Mouse (Mus musculus): ENCODE measurements around the gene Rnf17. TPM values are rescaled to one million over a fixed set of nuclear protein-coding genes. Genes with fewer than 3 reads are reported as not detected.

Gene Rnf17
- polyA plus RNA-seq, 1 experiment from 2014 or later = 1.8 TPM

DNA sequence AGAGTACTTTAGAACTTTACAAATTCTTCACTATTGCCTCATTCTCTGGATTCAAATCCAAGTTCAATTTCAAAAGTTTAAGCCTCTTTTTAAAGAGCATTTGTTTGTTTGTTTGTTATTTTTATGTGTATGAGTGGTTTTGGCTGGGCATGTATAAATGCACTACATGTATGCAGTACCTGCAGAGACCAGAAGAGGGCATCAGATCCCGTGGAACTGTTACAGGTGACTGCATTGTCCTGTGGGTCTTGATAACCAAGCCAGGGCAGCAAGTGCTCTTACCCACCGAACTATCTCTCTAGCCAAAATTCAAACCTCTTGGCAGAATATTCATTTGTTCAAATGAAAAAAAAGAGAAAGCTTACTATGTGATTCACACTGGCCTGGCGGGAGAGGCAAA is 33.5 kb upstream of the Rnf17 start:
- no peak overlapping the region for H3K27ac ChIP-seq
- no peak overlapping the region for H3K4me3 ChIP-seq (replicated peaks; ENCODE audit: low read length)
- H3K4me2 ChIP-seq (replicated peaks) = no peak overlapping the region
- H3K36me3 ChIP-seq (replicated peaks; ENCODE audit: control insufficient read depth, insufficient read depth) = no peaks in the 10 kb centered on the region
- H3K9me3 ChIP-seq (ENCODE audit: control insufficient read depth, low read length) = no peaks in the 10 kb centered on the region
- no peak for ATAC-seq (ENCODE audit: low FRiP score)
- WGBS = 59% methylated on average over 3 of the region's 3 CpGs
- H3K9ac ChIP-seq = no peak overlapping the region
- DNase-seq (ENCODE audit: low spot score) = peak; percentile 36
- H3K4me1 ChIP-seq (replicated peaks; ENCODE audit: control insufficient read depth, insufficient read depth, low read length) = no peaks in the 10 kb centered on the region
- H3K27me3 ChIP-seq (ENCODE audit: control insufficient read depth, insufficient read depth, low read length) = peaks cover 43% of the 10 kb centered on the region

DNA sequence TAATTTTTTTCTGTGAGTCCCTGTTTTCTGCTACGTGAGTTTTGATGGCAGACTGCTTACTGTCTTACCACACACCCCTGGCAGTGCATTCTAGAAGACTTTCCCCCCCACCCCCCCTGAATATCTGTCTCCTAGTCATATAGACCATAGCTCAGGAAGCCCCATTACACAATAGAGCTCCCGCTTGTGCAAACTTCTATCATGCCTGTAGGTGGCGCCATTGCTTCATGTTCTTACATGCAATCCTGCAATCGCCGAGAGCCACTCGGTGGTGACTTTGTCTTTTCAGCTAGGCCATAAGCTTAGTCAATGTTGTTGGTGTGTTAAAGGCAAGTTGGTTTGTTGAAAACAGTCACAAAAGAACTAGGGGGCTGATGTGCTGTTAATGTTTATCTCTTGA is 26.6 kb upstream of the Rnf17 start:
- Histone ChIP-seq H3K9ac (no peak overlapping the region), H3K4me3 (replicated peaks; ENCODE audit: low read length) (no peak overlapping the region), H3K27me3 (ENCODE audit: control insufficient read depth, insufficient read depth, low read length) (no peaks in the 10 kb centered on the region), H3K4me2 (replicated peaks) (no peak overlapping the region), H3K27ac (no peak overlapping the region), H3K4me1 (replicated peaks; ENCODE audit: control insufficient read depth, insufficient read depth, low read length) (no peaks in the 10 kb centered on the region), H3K36me3 (replicated peaks; ENCODE audit: control insufficient read depth, insufficient read depth) (no peaks in the 10 kb centered on the region), H3K9me3 (ENCODE audit: control insufficient read depth, low read length) (no peaks in the 10 kb centered on the region)
- DNase-seq (ENCODE audit: low spot score) (peak; percentile 94), ATAC-seq (ENCODE audit: low FRiP score) (peak; percentile 79; the same call in 1 of the 2 replicates)
- 4% methylated on average over 6 of the region's 6 CpGs for WGBS

DNA sequence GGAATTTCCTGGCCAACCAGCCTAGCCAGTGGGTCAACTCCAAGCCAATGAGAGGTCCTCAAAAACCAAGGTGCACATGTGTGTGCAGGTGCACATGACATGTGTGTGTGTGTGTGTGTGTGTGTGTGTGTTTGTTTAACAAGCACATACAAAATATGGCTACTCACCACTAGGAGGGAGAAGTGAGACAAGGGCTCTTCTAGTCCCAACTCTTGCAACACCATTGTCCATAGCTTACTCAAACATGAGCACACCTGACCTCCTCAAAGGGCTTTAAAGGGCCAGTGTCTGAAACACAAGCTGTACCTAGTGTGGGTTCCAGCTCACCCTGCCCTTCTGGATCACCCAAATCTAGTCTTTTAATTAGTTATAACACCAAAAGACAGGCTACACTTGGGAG is 24.6 kb upstream of the Rnf17 start:
- DNase-seq (ENCODE audit: low spot score) (no peak), ATAC-seq (ENCODE audit: low FRiP score) (no peak)
- no peaks in the 10 kb centered on the region for H3K9me3 ChIP-seq (ENCODE audit: control insufficient read depth, low read length)
- no peaks in the 10 kb centered on the region for H3K36me3 ChIP-seq (replicated peaks; ENCODE audit: control insufficient read depth, insufficient read depth)
- no peaks in the 10 kb centered on the region for H3K4me1 ChIP-seq (replicated peaks; ENCODE audit: control insufficient read depth, insufficient read depth, low read length)
- no peak overlapping the region for H3K4me3 ChIP-seq (replicated peaks; ENCODE audit: low read length)
- H3K27ac ChIP-seq = no peak overlapping the region
- H3K4me2 ChIP-seq (replicated peaks) = no peak overlapping the region
- H3K9ac ChIP-seq = no peak overlapping the region
- no peaks in the 10 kb centered on the region for H3K27me3 ChIP-seq (ENCODE audit: control insufficient read depth, insufficient read depth, low read length)

DNA sequence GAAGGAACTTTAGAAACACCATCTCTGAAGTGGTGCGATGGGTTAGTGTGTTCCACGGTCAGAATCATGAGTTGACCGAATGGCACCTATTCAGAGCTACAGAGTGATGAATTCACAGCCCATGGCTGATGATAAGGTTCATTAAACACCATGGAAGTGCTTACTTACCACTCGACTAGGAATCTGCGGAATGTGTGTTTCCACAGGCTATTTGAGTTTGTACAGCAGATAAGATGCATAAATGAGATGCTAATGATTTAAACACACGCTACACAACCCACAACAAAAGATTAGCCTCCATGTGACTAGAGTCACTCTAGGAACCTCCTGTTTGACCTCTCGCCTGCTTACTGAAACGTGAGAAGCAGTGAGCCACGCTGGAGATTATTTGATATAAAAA is 23.0 kb upstream of the Rnf17 start:
- H3K36me3 ChIP-seq (replicated peaks; ENCODE audit: control insufficient read depth, insufficient read depth) = no peaks in the 10 kb centered on the region
- H3K9ac ChIP-seq = no peak overlapping the region
- H3K4me2 ChIP-seq (replicated peaks) = no peak overlapping the region
- WGBS = 58% methylated on average over 9 of the region's 9 CpGs
- ATAC-seq (ENCODE audit: low FRiP score) (no peak), DNase-seq (ENCODE audit: low spot score) (no peak)
- H3K9me3 ChIP-seq (ENCODE audit: control insufficient read depth, low read length) = no peaks in the 10 kb centered on the region
- H3K27ac ChIP-seq = no peak overlapping the region
- no peak overlapping the region for H3K4me3 ChIP-seq (replicated peaks; ENCODE audit: low read length)
- no peaks in the 10 kb centered on the region for H3K4me1 ChIP-seq (replicated peaks; ENCODE audit: control insufficient read depth, insufficient read depth, low read length)
- no peaks in the 10 kb centered on the region for H3K27me3 ChIP-seq (ENCODE audit: control insufficient read depth, insufficient read depth, low read length)

DNA sequence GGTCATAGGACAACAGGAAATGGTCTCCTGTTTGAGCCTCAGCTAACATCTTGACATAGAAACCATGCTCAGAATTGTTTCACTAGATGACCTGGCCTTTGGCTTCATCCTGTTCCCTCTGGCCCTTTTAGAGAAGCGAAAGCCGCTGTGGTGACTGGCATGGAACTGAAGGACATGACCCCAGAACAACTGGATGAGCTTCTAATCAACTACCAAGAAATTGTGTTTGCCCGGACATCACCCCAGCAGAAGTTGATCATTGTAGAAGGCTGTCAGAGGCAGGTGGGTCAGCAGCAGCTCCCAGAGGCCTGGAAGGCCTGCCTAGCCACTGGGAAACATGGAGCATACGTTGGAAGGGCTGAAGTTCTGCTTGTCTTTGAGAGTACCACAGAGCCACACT is 20.0 kb upstream of the Rnf17 start:
- H3K4me1 ChIP-seq (replicated peaks; ENCODE audit: control insufficient read depth, insufficient read depth, low read length) = no peaks in the 10 kb centered on the region
- WGBS = 92% methylated on average over 4 of the region's 4 CpGs
- no peaks in the 10 kb centered on the region for H3K27me3 ChIP-seq (ENCODE audit: control insufficient read depth, insufficient read depth, low read length)
- no peaks in the 10 kb centered on the region for H3K9me3 ChIP-seq (ENCODE audit: control insufficient read depth, low read length)
- H3K4me3 ChIP-seq (replicated peaks; ENCODE audit: low read length) = no peak overlapping the region
- no peaks in the 10 kb centered on the region for H3K36me3 ChIP-seq (replicated peaks; ENCODE audit: control insufficient read depth, insufficient read depth)
- H3K27ac ChIP-seq = no peak overlapping the region
- no peak overlapping the region for H3K9ac ChIP-seq
- ATAC-seq (ENCODE audit: low FRiP score) (no peak), DNase-seq (ENCODE audit: low spot score) (no peak)
- H3K4me2 ChIP-seq (replicated peaks) = no peak overlapping the region

DNA sequence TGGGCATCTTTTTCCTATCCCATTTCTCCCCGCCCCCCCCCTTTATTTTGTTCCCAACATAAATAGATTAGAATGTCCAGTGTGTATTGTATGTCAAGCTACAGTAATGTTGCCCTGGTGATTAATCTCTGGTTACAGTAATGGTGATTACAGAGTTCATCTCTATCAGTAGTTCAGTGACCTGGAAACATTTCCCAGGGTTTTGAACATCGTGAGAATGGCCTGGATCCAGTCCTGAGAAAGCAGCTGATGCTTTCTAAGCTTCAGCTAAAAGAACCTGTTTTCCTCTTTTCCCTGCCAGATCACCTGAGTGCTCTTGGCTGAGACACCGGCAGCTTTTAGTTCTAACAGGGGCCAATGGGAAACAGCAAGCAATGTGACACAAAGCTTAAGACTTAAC is 12.1 kb upstream of the Rnf17 start:
- no peaks in the 10 kb centered on the region for H3K36me3 ChIP-seq (replicated peaks; ENCODE audit: control insufficient read depth, insufficient read depth)
- WGBS = 60% methylated on average over 3 of the region's 3 CpGs
- H3K9me3 ChIP-seq (ENCODE audit: control insufficient read depth, low read length) = no peaks in the 10 kb centered on the region
- DNase-seq (ENCODE audit: low spot score) (no peak), ATAC-seq (ENCODE audit: low FRiP score) (no peak)
- H3K4me1 ChIP-seq (replicated peaks; ENCODE audit: control insufficient read depth, insufficient read depth, low read length) = no peaks in the 10 kb centered on the region
- H3K9ac ChIP-seq = no peak overlapping the region
- no peak overlapping the region for H3K4me2 ChIP-seq (replicated peaks)
- no peak overlapping the region for H3K4me3 ChIP-seq (replicated peaks; ENCODE audit: low read length)
- no peak overlapping the region for H3K27ac ChIP-seq
- no peaks in the 10 kb centered on the region for H3K27me3 ChIP-seq (ENCODE audit: control insufficient read depth, insufficient read depth, low read length)

DNA sequence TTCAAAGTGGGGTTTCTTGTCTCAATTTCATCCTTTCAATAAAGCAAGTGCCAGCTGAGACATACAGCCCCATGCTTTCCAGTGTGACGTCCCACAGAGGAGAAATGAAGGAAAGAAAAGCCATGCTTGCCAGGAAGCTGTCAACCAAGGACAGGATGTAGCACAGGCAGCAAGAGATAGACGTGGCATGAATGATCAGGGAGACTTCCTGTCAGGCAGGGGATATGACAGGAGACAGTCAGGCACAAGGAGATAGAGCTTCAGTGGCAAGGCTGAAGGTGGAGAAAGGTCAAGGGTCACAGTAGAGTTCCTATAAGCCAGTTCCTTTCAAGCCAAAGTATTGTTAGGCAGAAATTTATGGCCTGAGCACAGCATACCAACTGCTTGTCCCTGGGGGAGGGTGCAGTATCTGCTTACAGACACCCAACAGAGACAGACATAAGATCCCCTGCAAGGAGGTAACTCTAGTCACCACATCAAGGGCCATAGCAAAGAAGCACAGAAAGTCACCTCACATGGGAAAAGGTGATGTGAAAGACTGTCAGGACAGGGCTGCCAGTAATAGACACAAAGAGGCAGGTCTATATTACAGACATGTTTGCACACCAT is 8.6 kb upstream of the Rnf17 start:
- Histone ChIP-seq H3K4me2 (replicated peaks) (no peak overlapping the region), H3K36me3 (replicated peaks; ENCODE audit: control insufficient read depth, insufficient read depth) (no peaks in the 10 kb centered on the region), H3K27ac (no peak overlapping the region), H3K4me1 (replicated peaks; ENCODE audit: control insufficient read depth, insufficient read depth, low read length) (no peaks in the 10 kb centered on the region), H3K9me3 (ENCODE audit: control insufficient read depth, low read length) (no peaks in the 10 kb centered on the region), H3K27me3 (ENCODE audit: control insufficient read depth, insufficient read depth, low read length) (no peaks in the 10 kb centered on the region), H3K9ac (no peak overlapping the region), H3K4me3 (replicated peaks; ENCODE audit: low read length) (no peak overlapping the region)
- DNase-seq (ENCODE audit: low spot score) = no peak
- WGBS = 14% methylated on average over 2 of the region's 2 CpGs
- no peak for ATAC-seq (ENCODE audit: low FRiP score)

DNA sequence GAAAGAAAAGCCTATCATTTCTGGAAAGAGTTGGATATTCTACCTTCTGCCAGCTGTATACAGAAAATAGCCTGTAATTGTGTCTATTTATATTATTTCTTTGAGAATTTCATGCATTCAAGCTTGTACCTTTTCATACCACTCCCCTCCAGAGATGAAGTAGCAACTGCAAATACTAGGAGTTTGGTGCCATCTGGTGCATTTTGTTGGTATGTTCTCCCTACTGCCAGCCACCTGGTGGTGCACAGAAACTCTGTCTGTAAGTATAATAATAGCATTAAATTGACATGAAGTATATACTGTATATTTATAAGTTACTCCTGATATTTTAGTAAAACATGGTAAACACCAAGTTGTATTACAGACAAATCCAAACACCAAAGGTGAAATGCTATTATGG is 4.4 kb upstream of the Rnf17 start:
- H3K9ac ChIP-seq = no peak overlapping the region
- H3K9me3 ChIP-seq (ENCODE audit: control insufficient read depth, low read length) = no peaks in the 10 kb centered on the region
- no peak overlapping the region for H3K4me2 ChIP-seq (replicated peaks)
- no peak overlapping the region for H3K27ac ChIP-seq
- no peaks in the 10 kb centered on the region for H3K36me3 ChIP-seq (replicated peaks; ENCODE audit: control insufficient read depth, insufficient read depth)
- no peaks in the 10 kb centered on the region for H3K4me1 ChIP-seq (replicated peaks; ENCODE audit: control insufficient read depth, insufficient read depth, low read length)
- DNase-seq (ENCODE audit: low spot score) (peak; percentile 62), ATAC-seq (ENCODE audit: low FRiP score) (no peak)
- H3K27me3 ChIP-seq (ENCODE audit: control insufficient read depth, insufficient read depth, low read length) = no peaks in the 10 kb centered on the region
- H3K4me3 ChIP-seq (replicated peaks; ENCODE audit: low read length) = no peak overlapping the region

DNA sequence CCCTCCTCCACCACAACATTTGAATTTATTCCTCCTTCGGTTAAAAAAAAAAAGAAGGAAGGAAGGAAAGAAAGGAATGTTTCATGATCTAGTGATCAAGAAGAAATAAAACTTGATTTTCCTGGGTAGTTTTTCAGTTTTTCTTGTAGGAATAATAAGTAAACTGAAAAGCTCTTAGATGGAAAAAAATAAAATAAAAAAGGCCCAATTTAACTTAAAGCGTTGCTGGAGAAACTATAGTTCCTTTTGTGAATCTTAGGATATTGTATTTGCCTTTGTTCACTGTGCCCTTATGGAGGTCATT is 643 bp downstream of the Rnf17 start:
- H3K4me3 ChIP-seq (replicated peaks; ENCODE audit: low read length) = no peak overlapping the region
- DNase-seq (ENCODE audit: low spot score) (no peak), ATAC-seq (ENCODE audit: low FRiP score) (no peak)
- H3K4me2 ChIP-seq (replicated peaks) = no peak overlapping the region
- no peak overlapping the region for H3K9ac ChIP-seq
- H3K36me3 ChIP-seq (replicated peaks; ENCODE audit: control insufficient read depth, insufficient read depth) = no peaks in the 10 kb centered on the region
- H3K4me1 ChIP-seq (replicated peaks; ENCODE audit: control insufficient read depth, insufficient read depth, low read length) = no peaks in the 10 kb centered on the region
- no peaks in the 10 kb centered on the region for H3K27me3 ChIP-seq (ENCODE audit: control insufficient read depth, insufficient read depth, low read length)
- no peaks in the 10 kb centered on the region for H3K9me3 ChIP-seq (ENCODE audit: control insufficient read depth, low read length)
- no peak overlapping the region for H3K27ac ChIP-seq
- WGBS = 95% methylated on average over 2 of the region's 2 CpGs

DNA sequence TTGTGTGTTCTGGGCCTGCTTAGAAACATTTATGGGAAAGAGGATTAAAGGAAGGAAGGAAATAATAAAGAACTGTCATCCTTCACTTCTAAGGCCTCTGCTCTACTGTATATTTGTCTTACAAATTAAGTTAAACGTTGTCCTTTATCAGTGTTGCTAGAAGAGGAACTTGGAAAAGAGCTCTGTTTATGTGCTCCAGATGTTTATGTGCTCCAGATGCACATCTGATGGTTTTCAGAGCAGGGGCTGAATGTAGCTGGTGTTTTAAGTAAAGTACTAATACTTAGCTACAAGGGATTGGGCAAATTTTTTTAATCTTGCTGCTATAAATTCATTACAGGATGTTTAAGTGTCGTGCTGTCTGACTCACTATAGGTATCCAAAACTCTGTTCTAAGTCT is 59.7 kb downstream of the Rnf17 start:
- 78% methylated on average over 2 of the region's 2 CpGs for WGBS
- no peak for DNase-seq (ENCODE audit: low spot score)

More for the DNA sequence above, 59.7 kb downstream of the Rnf17 start:
- H3K9me3 ChIP-seq (ENCODE audit: control insufficient read depth, low read length) = no peaks in the 10 kb centered on the region
- ATAC-seq (ENCODE audit: low FRiP score) = no peak
- H3K4me2 ChIP-seq (replicated peaks) = no peak overlapping the region
- H3K4me1 ChIP-seq (replicated peaks; ENCODE audit: control insufficient read depth, insufficient read depth, low read length) = no peaks in the 10 kb centered on the region
- no peak overlapping the region for H3K4me3 ChIP-seq (replicated peaks; ENCODE audit: low read length)
- H3K9ac ChIP-seq = no peak overlapping the region
- no peaks in the 10 kb centered on the region for H3K27me3 ChIP-seq (ENCODE audit: control insufficient read depth, insufficient read depth, low read length)
- no peak overlapping the region for H3K27ac ChIP-seq
- H3K36me3 ChIP-seq (replicated peaks; ENCODE audit: control insufficient read depth, insufficient read depth) = no peaks in the 10 kb centered on the region

Measured in hindbrain, embryonic 14.5 days (tissue).